Mouse (Mus musculus) MEL (cell line): ENCODE data around the gene Xrn1. TPM values are rescaled to one million over a fixed set of nuclear protein-coding genes. Genes with fewer than 3 reads are reported as not detected.
"Not testable (repeated sequence)": the region's sequence is repeated elsewhere in the genome, so short reads cannot be mapped to it uniquely, and the experiment has no call there.

Experiments
- DNase-seq: peaks from one replicate; pipeline ENCODE4 v3.0.0; 2011; ENCODE audit warnings: low read depth, low spot score
- H3K27ac ChIP-seq: 2 replicates; pipeline ENCODE4 v1.5.1; 2012; ENCODE audit warnings: low read depth, mild to moderate bottlenecking, control low read depth, low read length, moderate library complexity; ENCODE audit not compliant: control insufficient read depth
- H3K27me3 ChIP-seq, 2 experiments: fragments of 150-350 bp in 1 of 2; sonication (generic) in 1 of 2; 2 replicates each; pipeline ENCODE4 v1.6.1; 2012; ENCODE audit warnings: low read length in 2 of 2, mild to moderate bottlenecking in 2 of 2, improper control_type of control experiment in 1 of 2, moderate library complexity in 1 of 2; ENCODE audit not compliant: insufficient read depth in 2 of 2, control insufficient read depth in 1 of 2
- H3K36me3 ChIP-seq, 2 experiments: 2 replicates each; pipeline ENCODE4 v1.6.1; 2012 to 2014; ENCODE audit warnings: low read length in 2 of 2, improper control_type of control experiment in 1 of 2, inconsistent platforms in 1 of 2, mild to moderate bottlenecking in 1 of 2; ENCODE audit not compliant: insufficient read depth in 2 of 2, control insufficient read depth in 1 of 2
- H3K4me1 ChIP-seq, 2 experiments: fragments of 150-350 bp in 1 of 2; sonication (generic) in 1 of 2; 2 replicates each; pipeline ENCODE4 v1.6.1; 2012; ENCODE audit warnings: low read length in 2 of 2, improper control_type of control experiment in 1 of 2, mild to moderate bottlenecking in 1 of 2; ENCODE audit not compliant: insufficient read depth in 2 of 2, control insufficient read depth in 1 of 2
- H3K4me3 ChIP-seq, 2 experiments: fragments of 150-350 bp in 1 of 2; sonication (generic) in 1 of 2; 2 replicates each; pipeline ENCODE4 v1.5.1; 2012; ENCODE audit warnings: low read depth in 2 of 2, low read length in 2 of 2, mild to moderate bottlenecking in 2 of 2, moderate library complexity in 2 of 2, control low read depth in 1 of 2, improper control_type of control experiment in 1 of 2; ENCODE audit not compliant: control insufficient read depth in 1 of 2, insufficient read depth in 1 of 2
- H3K79me2 ChIP-seq: 2 replicates; pipeline ENCODE4 v1.6.1; 2012; ENCODE audit warnings: mild to moderate bottlenecking, low read length, moderate library complexity; ENCODE audit not compliant: control insufficient read depth, poor library complexity, insufficient read depth
- H3K9ac ChIP-seq: 2 replicates; pipeline ENCODE4 v1.6.1; 2012; ENCODE audit warnings: low read depth, mild to moderate bottlenecking, control low read depth, low read length, moderate library complexity; ENCODE audit not compliant: control insufficient read depth, poor library complexity, severe bottlenecking
- H3K9me3 ChIP-seq: fragments of 150-350 bp; sonication (generic); replicated peaks from 2 replicates; pipeline ENCODE4 v1.6.1; 2012; ENCODE audit warnings: mild to moderate bottlenecking, low read length, improper control_type of control experiment, moderate library complexity; ENCODE audit not compliant: insufficient read depth
- BHLHE40 ChIP-seq: IDR thresholded peaks from 2 replicates; pipeline ENCODE4 v1.6.1; 2012; ENCODE audit warnings: low read depth, mild to moderate bottlenecking, inconsistent platforms, low read length, improper control_type of control experiment, borderline replicate concordance
- CTCF ChIP-seq, 3 experiments: IDR thresholded peaks in 2 of 3; conservative IDR thresholded peaks in 1 of 3; 2 replicates each; pipeline ENCODE4 v1.5.1; 2011 to 2012; ENCODE audit warnings: low read length in 3 of 3, low read depth in 2 of 3, mild to moderate bottlenecking in 2 of 3, improper control_type of control experiment in 1 of 3, inconsistent platforms in 1 of 3, mixed read lengths in 1 of 3, moderate library complexity in 1 of 3; ENCODE audit not compliant: control insufficient read depth in 1 of 3, insufficient read depth in 1 of 3, poor library complexity in 1 of 3, severe bottlenecking in 1 of 3
- E2F4 ChIP-seq: IDR thresholded peaks from 2 replicates; pipeline ENCODE4 v1.6.1; 2011; ENCODE audit warnings: low read depth, low read length, improper control_type of control experiment, borderline replicate concordance
- ETS1 ChIP-seq: IDR thresholded peaks from 2 replicates; pipeline ENCODE4 v1.6.1; 2012; ENCODE audit warnings: low read depth, mild to moderate bottlenecking, inconsistent platforms, low read length, improper control_type of control experiment, moderate library complexity
- GABPA ChIP-seq: IDR thresholded peaks from 2 replicates; pipeline ENCODE4 v1.6.1; 2012; ENCODE audit warnings: low read depth, mild to moderate bottlenecking, inconsistent platforms, low read length, improper control_type of control experiment, moderate library complexity
- GATA1 ChIP-seq: IDR thresholded peaks from 2 replicates; pipeline ENCODE4 v1.6.1; 2011; ENCODE audit warnings: low read depth, low read length, improper control_type of control experiment
- HCFC1 ChIP-seq: IDR thresholded peaks from 2 replicates; pipeline ENCODE4 v1.6.1; 2012; ENCODE audit warnings: low read depth, mild to moderate bottlenecking, inconsistent platforms, low read length, improper control_type of control experiment, moderate library complexity
- JUND ChIP-seq: IDR thresholded peaks from 2 replicates; pipeline ENCODE4 v1.6.1; 2011; ENCODE audit warnings: low read depth, mild to moderate bottlenecking, improper control_type of control experiment, low read length
- KAT2A ChIP-seq: conservative IDR thresholded peaks from 2 replicates; pipeline ENCODE4 v1.6.1; 2012; ENCODE audit warnings: low read depth, low read length, improper control_type of control experiment, inconsistent platforms
- MAFK ChIP-seq: IDR thresholded peaks from 2 replicates; pipeline ENCODE4 v1.6.1; 2011; ENCODE audit warnings: low read depth, mild to moderate bottlenecking, low read length, improper control_type of control experiment, borderline replicate concordance
- MXI1 ChIP-seq: IDR thresholded peaks from 2 replicates; pipeline ENCODE4 v1.6.1; 2011; ENCODE audit warnings: mild to moderate bottlenecking, low read depth, low read length, improper control_type of control experiment
- POLR2AphosphoS2 ChIP-seq: IDR thresholded peaks from 2 replicates; pipeline ENCODE4 v1.6.1; 2011; ENCODE audit warnings: low read length, improper control_type of control experiment
- POLR2AphosphoS5 ChIP-seq: IDR thresholded peaks from 2 replicates; pipeline ENCODE4 v1.6.1; 2012; ENCODE audit warnings: low read depth, borderline replicate concordance, mild to moderate bottlenecking, inconsistent platforms, low read length, moderate library complexity, mixed read lengths
- RAD21 ChIP-seq: IDR thresholded peaks from 2 replicates; pipeline ENCODE4 v1.6.1; 2011; ENCODE audit warnings: mild to moderate bottlenecking, low read depth, low read length, improper control_type of control experiment
- RCOR1 ChIP-seq: IDR thresholded peaks from 2 replicates; pipeline ENCODE4 v1.6.1; 2012; ENCODE audit warnings: low read depth, mild to moderate bottlenecking, inconsistent platforms, low read length, improper control_type of control experiment
- SMC3 ChIP-seq: IDR thresholded peaks from 2 replicates; pipeline ENCODE4 v1.6.1; 2011; ENCODE audit warnings: low read depth, low read length, improper control_type of control experiment
- TAL1 ChIP-seq: IDR thresholded peaks from 2 replicates; pipeline ENCODE4 v1.6.1; 2012; ENCODE audit warnings: mild to moderate bottlenecking, inconsistent platforms, low read length, moderate library complexity, mixed read lengths
- TCF12 ChIP-seq: IDR thresholded peaks from 2 replicates; pipeline ENCODE4 v1.6.1; 2014; ENCODE audit warnings: low read depth, mild to moderate bottlenecking, inconsistent platforms, low read length, improper control_type of control experiment, moderate library complexity
- UBTF ChIP-seq: IDR thresholded peaks from 2 replicates; pipeline ENCODE4 v1.6.1; 2012; ENCODE audit warnings: low read depth, mild to moderate bottlenecking, inconsistent platforms, low read length, improper control_type of control experiment, moderate library complexity, borderline replicate concordance; ENCODE audit not compliant: insufficient read depth
- ZC3H11A ChIP-seq: IDR thresholded peaks from 2 replicates; pipeline ENCODE4 v1.6.1; 2012; ENCODE audit warnings: low read depth, mild to moderate bottlenecking, inconsistent platforms, low read length, improper control_type of control experiment
- polyA plus RNA-seq, 2 experiments: library from polyadenylated mRNA; stranded (reverse) in 1 of 2; unstranded in 1 of 2; fragments of >175 nt in 1 of 2; fragments of >200 nt in 1 of 2; gene quantifications; 2 replicates each; pipeline versions ENCODE4 v1.2.1 to v1.2.4; 2012; ENCODE audit warnings: low replicate concordance in 2 of 2, low read depth in 1 of 2; ENCODE audit not compliant: insufficient read length in 2 of 2, insufficient read depth in 1 of 2, missing spikeins in 1 of 2
- total RNA-seq: library from RNA; depleted of rRNA; stranded (reverse); fragments of 300-350 nt; gene quantifications from 2 replicates; pipeline ENCODE4 v1.2.3, GENCODE M21; 2012

Xrn1 gene
- total and polyA plus RNA-seq, 3 experiments, result 7.6 to 8.3 TPM; not detected in 1

DNA sequence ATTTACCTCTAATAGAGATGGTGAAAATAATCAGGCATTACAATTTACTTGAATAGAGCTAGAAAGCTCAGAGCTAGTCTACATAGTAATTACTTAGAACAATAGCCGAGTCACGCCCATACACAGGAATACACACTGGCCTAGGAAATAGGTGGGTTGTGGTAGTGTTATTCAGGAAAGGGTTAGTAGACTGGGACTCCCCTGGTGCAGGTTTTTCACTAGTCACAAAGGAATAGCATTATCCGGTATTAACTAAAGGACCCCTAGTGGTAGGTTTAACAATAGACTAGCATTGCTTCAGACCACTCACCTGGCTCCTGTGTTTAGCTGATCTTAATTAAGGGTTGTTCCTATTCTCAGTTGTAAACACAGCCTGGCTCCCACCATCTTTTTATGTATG lies 133.9 kb downstream of the Xrn1 start:
- not testable (repeated sequence) for H3K4me1 ChIP-seq, H3K9ac ChIP-seq, H3K4me3 ChIP-seq, H3K27me3 ChIP-seq, H3K36me3 ChIP-seq, H3K27ac ChIP-seq, H3K79me2 ChIP-seq, H3K9me3 ChIP-seq
- peak in 2 of 3 experiments; percentile 23 to 30; a peak in 3 of 6 replicates for TF ChIP-seq CTCF (IDR thresholded peaks at IDR 0.05 in 2 of 3, conservative IDR thresholded peaks at IDR 0.05 in 1 of 3; ENCODE audit: control insufficient read depth in 1 of 3, insufficient read depth in 1 of 3, low read depth in 2 of 3, low read length in 3 of 3, poor library complexity in 1 of 3, severe bottlenecking in 1 of 3)
- 0 out of 2 replicates have a peak, but pooled peaks have one; percentile 9 for TF ChIP-seq SMC3
- peak; percentile 22 for DNase-seq

DNA sequence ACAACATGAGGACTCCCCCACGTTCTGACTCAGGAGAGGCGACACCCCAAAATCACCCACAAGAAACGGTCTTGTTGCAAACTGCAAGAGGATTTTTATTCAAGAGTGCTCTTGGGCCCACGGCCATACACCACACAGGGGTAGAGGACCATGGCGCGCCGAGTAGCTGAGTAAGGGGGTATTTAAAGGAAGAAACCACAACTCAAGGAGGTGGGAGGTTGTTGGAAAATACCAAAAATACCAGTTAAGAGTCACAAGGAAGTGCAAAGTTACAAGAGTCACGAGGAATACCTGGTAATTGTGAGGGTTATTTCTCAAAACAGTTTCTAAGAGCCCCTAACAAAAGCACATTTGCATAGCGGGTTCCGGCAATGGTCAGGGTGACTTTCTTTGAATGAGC lies 138.1 kb downstream of the Xrn1 start:
- not testable (repeated sequence) for H3K27ac ChIP-seq, H3K4me3 ChIP-seq, H3K4me1 ChIP-seq, H3K27me3 ChIP-seq, H3K9me3 ChIP-seq, H3K36me3 ChIP-seq, H3K9ac ChIP-seq, H3K79me2 ChIP-seq, DNase-seq

DNA sequence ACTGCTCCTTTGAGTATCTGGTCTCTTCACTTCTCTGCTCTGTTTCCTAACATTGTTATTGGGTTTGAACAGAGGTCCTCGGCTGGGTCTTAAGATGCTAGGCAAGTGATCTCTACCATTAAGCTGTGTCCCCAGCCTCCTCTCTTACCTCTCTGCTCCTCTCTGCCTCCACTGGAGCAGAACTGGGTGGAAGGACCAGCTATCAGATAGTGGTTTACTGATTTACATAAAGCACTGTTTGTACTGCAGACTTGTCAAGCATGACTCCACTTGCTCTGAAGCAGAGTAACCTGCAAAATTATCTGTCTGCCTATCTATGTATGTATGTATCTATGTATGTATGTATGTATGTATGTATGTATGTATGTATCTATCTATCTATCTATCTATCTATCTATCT lies 138.7 kb downstream of the Xrn1 start:
- no peak for DNase-seq

DNA sequence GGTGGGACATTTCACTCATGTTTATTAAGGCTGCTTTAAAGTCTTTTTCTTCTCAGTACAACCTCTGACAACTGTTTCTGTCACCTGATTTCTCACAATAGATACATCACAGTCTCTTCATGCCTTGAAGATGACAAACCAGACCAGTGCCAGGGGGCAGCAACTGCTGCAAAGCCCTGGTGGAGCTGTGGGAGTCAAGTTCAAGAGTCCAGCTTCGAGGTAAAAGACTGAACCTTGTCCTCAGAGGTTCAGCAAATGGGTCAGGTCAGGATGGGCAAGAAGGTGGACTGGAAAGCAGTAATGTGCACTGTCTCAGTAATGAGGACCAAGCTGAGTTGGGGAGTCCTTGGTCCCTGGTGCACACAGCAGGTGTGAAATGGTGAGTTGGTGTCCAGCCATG lies 139.8 kb downstream of the Xrn1 start:
- no peak overlapping the region for H3K4me3 ChIP-seq
- no peak for DNase-seq

More for the DNA sequence above, 138.7 kb downstream of the Xrn1 start:
- Histone ChIP-seq H3K27me3 (no peaks in the 10 kb centered on the region), H3K4me1 (peaks cover 0 to 2% of the 10 kb centered on the region in 2 experiments; a peak in 2 of 4 replicates), H3K79me2 (no peaks in the 10 kb centered on the region), H3K9me3 (no peaks in the 10 kb centered on the region), H3K36me3 (peaks cover 0 to 2% of the 10 kb centered on the region in 2 experiments; a peak in 2 of 4 replicates), H3K27ac (no peak overlapping the region), H3K9ac (no peak overlapping the region), H3K4me3 (no peak overlapping the region)
- TF ChIP-seq GABPA (no peak), RCOR1 (no peak), ZC3H11A (no peak), CTCF (IDR thresholded peaks at IDR 0.05 in 2 of 3, conservative IDR thresholded peaks at IDR 0.05 in 1 of 3; ENCODE audit: control insufficient read depth in 1 of 3, insufficient read depth in 1 of 3, low read depth in 2 of 3, low read length in 3 of 3, poor library complexity in 1 of 3, severe bottlenecking in 1 of 3) (no peak), RAD21 (no peak), TCF12 (no peak), MXI1 (no peak), POLR2AphosphoS5 (no peak), E2F4 (no peak), BHLHE40 (no peak), GATA1 (no peak), HCFC1 (no peak)

More for the DNA sequence above, 139.8 kb downstream of the Xrn1 start:
- H3K27ac ChIP-seq, result no peak overlapping the region
- H3K27me3 ChIP-seq, result no peaks in the 10 kb centered on the region
- H3K9ac ChIP-seq, result no peak overlapping the region
- no peaks in the 10 kb centered on the region for H3K36me3 ChIP-seq
- no peaks in the 10 kb centered on the region for H3K9me3 ChIP-seq
- TF ChIP-seq POLR2AphosphoS2, result no peak
- TF ChIP-seq CTCF (IDR thresholded peaks at IDR 0.05 in 2 of 3, conservative IDR thresholded peaks at IDR 0.05 in 1 of 3; ENCODE audit: control insufficient read depth in 1 of 3, insufficient read depth in 1 of 3, low read depth in 2 of 3, low read length in 3 of 3, poor library complexity in 1 of 3, severe bottlenecking in 1 of 3), result no peak
- no peak for TF ChIP-seq UBTF
- no peak for TF ChIP-seq TCF12
- TF ChIP-seq ETS1, result no peak
- TF ChIP-seq TAL1, result no peak
- TF ChIP-seq KAT2A, result no peak
- no peak for TF ChIP-seq GABPA
- no peak for TF ChIP-seq JUND
- TF ChIP-seq MAFK, result no peak
- no peaks in the 10 kb centered on the region; a peak in 1 of 4 replicates for H3K4me1 ChIP-seq
- H3K79me2 ChIP-seq, result no peaks in the 10 kb centered on the region
